Mouse (Mus musculus) stomach, embryonic 15.5 days (tissue): ENCODE measurements around the gene Wdr73. TPM values are rescaled to one million over a fixed set of nuclear protein-coding genes. Genes with fewer than 3 reads are reported as not detected.
"Not testable (repeated sequence)": the region's sequence is repeated elsewhere in the genome, so short reads cannot be mapped to it uniquely, and the experiment has no call there.

Experiments
- ATAC-seq: fragments of 200-750 bp; cut with Nextera tagmentation; 2 replicates; pipeline ENCODE4 v1.8.0; 2017; ENCODE audit warnings: low read depth, moderate number of reproducible peaks, moderate TSS enrichment; ENCODE audit not compliant: insufficient read depth, low FRiP score
- H3K27ac ChIP-seq: fragments of 300-500 bp; sonication (generic); 2 replicates; pipeline ENCODE4 v1.5.1; 2015; ENCODE audit warnings: mild to moderate bottlenecking, inconsistent platforms
- H3K27me3 ChIP-seq: fragments of 300-500 bp; sonication (generic); replicated peaks from 2 replicates; pipeline ENCODE4 v1.6.1; 2015; ENCODE audit warnings: inconsistent platforms
- H3K36me3 ChIP-seq: fragments of 300-500 bp; sonication (generic); 2 replicates; pipeline ENCODE4 v1.6.1; 2015; ENCODE audit warnings: inconsistent platforms
- H3K4me1 ChIP-seq: fragments of 300-500 bp; sonication (generic); 2 replicates; pipeline ENCODE4 v1.6.1; 2015; ENCODE audit warnings: inconsistent platforms
- H3K4me2 ChIP-seq: fragments of 300-500 bp; sonication (generic); 2 replicates; pipeline ENCODE4 v1.6.1; 2015; ENCODE audit warnings: mild to moderate bottlenecking, inconsistent platforms
- H3K4me3 ChIP-seq: fragments of 300-500 bp; sonication (generic); replicated peaks from 2 replicates; pipeline ENCODE4 v1.5.1; 2015; ENCODE audit warnings: inconsistent platforms
- H3K9ac ChIP-seq: fragments of 300-500 bp; sonication (generic); 2 replicates; pipeline ENCODE4 v1.6.1; 2015; ENCODE audit warnings: inconsistent platforms
- H3K9me3 ChIP-seq: fragments of 300-500 bp; sonication (generic); 2 replicates; pipeline ENCODE4 v1.6.1; 2016; ENCODE audit warnings: inconsistent platforms
- WGBS: fragments of 180-500 bp; shearing (Covaris S2); methylation state at CpG from one replicate; pipeline ENCODE4 v1.1.7; 2015; 5-methylcytosine and 5-hydroxymethylcytosine counted together
- polyA plus RNA-seq: library from polyadenylated mRNA; unstranded; fragments of >200 nt; fragmentation: Nextera tagmentation; extraction: Ambion mirVana; gene quantifications from 2 replicates; pipeline ENCODE4 v1.2.1, GENCODE M21; 2015

The Wdr73 gene
- polyA plus RNA-seq, result 33.2 and 33.7 TPM in 2 replicates

DNA sequence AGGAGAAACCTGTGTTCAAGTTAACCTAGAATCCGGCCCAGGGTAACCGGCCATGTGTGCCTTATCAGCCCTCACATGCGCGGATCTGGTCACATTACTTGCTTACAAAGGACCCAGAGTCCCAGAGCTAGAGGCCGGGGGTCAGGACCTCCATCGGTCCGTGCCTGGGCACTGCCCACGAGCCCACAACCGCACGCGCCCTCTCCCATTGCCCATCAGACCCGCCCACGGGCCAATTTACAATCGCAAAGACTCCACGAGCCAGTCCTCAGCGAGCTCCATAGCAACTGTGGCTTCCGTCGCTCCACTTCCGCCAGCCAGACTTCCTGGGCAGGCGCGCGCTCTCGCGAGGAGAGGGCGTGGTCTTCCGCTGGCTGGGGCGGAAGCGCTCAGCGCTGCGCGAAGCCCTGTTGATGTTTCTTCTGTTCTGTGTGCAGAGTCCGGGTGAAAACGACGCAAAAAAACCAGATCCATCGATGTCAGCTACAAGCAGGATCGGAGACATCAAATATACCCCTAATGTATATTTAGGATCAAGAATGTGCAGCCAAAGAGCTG is at the start of gene Wdr73:
TSS of gene Wdr73 (minus strand) at position 326 of the 558 bp plus-strand sequence.
- Histone ChIP-seq H3K36me3 (peaks cover 17% of the 10 kb centered on the region), H3K9me3 (no peaks in the 10 kb centered on the region), H3K4me1 (peaks cover 18% of the 10 kb centered on the region), H3K4me3 (peak within 1 kb of the TSS; percentile 78), H3K27me3 (no peaks in the 10 kb centered on the region), H3K9ac (peak within 1 kb of the TSS; percentile 45; the same call in 1 of the 2 replicates), H3K27ac (peak within 1 kb of the TSS; percentile 87), H3K4me2 (peak within 1 kb of the TSS; percentile 82)
- WGBS, result under 1% methylated on average over 36 of the region's 36 CpGs
- peak; percentile 93 for ATAC-seq

GRCm38 (mm10) chr7:80947445-80948350 is 46.6 kb upstream of the Wdr73 start, which contains the start of gene Sec11a:
Sec11a (minus strand) TSS chr7:80947780.
- ATAC-seq, result peak; percentile 99
- Histone ChIP-seq H3K27me3 (no peaks in the 10 kb centered on the region), H3K36me3 (no peaks in the 10 kb centered on the region), H3K4me2 (peak within 1 kb of the TSS; percentile 64), H3K9ac (peak within 1 kb of the TSS; percentile 75), H3K9me3 (no peaks in the 10 kb centered on the region), H3K27ac (peak within 1 kb of the TSS; percentile 96), H3K4me1 (peaks cover 8% of the 10 kb centered on the region), H3K4me3 (peak within 1 kb of the TSS; percentile 83)
- 2% methylated on average over 44 of the region's 44 CpGs for WGBS

GRCm38 (mm10) chr7:80939808-80940207 is 38.7 kb upstream of the Wdr73 start:
- WGBS, result 90% methylated on average over 4 of the region's 4 CpGs
- Histone ChIP-seq H3K27ac (no peak overlapping the region), H3K9ac (no peak overlapping the region), H3K9me3 (no peaks in the 10 kb centered on the region), H3K4me2 (no peak overlapping the region), H3K4me3 (no peak overlapping the region), H3K36me3 (peaks cover 6% of the 10 kb centered on the region; the same call in 1 of the 2 replicates), H3K27me3 (no peaks in the 10 kb centered on the region), H3K4me1 (no peaks in the 10 kb centered on the region)
- ATAC-seq, result no peak

DNA sequence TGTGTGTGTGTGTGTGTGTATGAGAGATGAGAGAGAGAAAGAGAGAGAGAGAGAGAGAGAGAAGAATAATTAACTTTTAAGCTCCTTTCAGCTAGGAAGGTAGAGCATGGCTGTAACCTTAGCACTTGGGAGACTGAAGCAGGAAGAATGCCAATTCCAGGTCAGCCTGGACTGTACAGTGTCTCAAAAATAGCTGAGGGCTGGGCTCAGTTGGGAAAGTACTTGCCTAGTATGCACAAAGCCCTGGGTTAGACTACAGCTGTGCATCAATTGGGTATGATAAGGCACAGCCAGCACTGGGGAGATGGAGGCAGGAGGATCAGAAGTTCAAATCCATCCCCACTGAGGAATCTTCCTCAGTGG is 36.2 kb upstream of the Wdr73 start:
- H3K4me3 ChIP-seq, ATAC-seq, H3K4me2 ChIP-seq, H3K9ac ChIP-seq, H3K9me3 ChIP-seq, H3K27me3 ChIP-seq, H3K4me1 ChIP-seq, H3K27ac ChIP-seq: not testable (repeated sequence)
- peaks cover 14% of the 10 kb centered on the region; the same call in 1 of the 2 replicates for H3K36me3 ChIP-seq

DNA sequence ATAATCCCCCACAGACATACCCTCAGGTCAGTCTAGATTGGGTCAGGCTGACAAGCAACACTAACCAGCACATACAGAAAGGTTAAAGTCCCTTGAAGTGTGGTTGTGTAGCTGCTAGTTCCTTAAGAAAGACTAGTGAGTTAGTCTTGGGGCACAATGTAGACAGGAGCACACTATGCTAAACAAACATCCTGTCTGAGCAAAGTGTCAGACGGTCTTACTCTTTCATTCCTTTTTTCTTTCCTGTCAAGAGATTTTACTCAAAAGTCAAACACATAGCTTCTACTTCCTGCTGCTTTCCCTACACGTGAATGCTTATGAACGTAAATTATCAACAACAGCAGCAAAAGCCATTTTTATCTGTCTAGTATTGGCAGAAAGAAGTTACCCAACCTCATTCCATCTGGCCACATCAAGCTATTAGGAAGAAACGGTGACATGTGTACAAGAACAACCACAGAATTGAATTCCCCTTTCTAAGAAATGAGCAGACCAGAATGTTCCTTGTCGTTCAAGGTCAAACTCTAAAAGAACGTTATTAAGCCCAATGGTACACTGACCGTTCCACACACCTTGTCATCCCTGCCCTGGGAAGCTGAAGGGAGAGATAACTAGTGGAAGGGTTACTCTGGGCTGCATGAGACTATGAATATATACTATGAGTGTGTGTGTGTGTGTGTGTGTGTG is 35.7 kb upstream of the Wdr73 start:
- not testable (repeated sequence) for H3K27me3 ChIP-seq, H3K4me1 ChIP-seq, H3K4me3 ChIP-seq, H3K4me2 ChIP-seq, H3K27ac ChIP-seq, H3K9ac ChIP-seq, ATAC-seq, H3K9me3 ChIP-seq
- H3K36me3 ChIP-seq, result peaks cover 14% of the 10 kb centered on the region; the same call in 1 of the 2 replicates
- WGBS, result 37% methylated on average over 7 of the region's 7 CpGs

DNA sequence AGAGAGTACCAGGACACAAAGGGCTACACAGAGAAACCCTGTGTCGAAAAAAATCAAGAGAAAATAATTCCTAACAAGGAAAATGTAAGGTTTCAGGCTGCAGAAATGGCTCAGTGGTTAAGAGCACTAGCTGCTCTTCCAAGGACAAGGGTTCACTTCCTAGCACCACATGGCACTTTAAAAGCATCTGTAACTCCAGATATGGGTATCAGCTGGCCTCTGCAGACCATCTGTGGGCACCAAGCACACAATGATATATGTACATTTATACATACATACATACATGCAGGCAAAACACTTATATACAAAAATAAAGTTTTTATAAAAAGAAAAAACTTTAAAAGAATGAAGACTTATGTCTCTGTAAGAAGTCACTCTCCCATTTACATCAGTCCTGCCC is 34.8 kb upstream of the Wdr73 start:
- Histone ChIP-seq H3K36me3 (peaks cover 14% of the 10 kb centered on the region; the same call in 1 of the 2 replicates), H3K27me3 (no peaks in the 10 kb centered on the region), H3K4me3 (no peak overlapping the region), H3K27ac (no peak overlapping the region), H3K9me3 (no peaks in the 10 kb centered on the region), H3K4me2 (no peak overlapping the region), H3K9ac (no peak overlapping the region), H3K4me1 (no peaks in the 10 kb centered on the region)
- ATAC-seq, result no peak
- WGBS, result 88% methylated on average over 1 of the region's 1 CpGs

GRCm38 (mm10) chr7:80932777-80933176 is 31.7 kb upstream of the Wdr73 start:
- Histone ChIP-seq H3K36me3 (peaks cover 14% of the 10 kb centered on the region; the same call in 1 of the 2 replicates), H3K27ac (no peak overlapping the region), H3K27me3 (no peaks in the 10 kb centered on the region), H3K4me2 (no peak overlapping the region), H3K4me1 (no peaks in the 10 kb centered on the region), H3K9me3 (no peaks in the 10 kb centered on the region), H3K4me3 (no peak overlapping the region), H3K9ac (no peak overlapping the region)
- 80% methylated on average over 1 of the region's 1 CpGs for WGBS
- ATAC-seq, result no peak

GRCm38 (mm10) chr7:80931618-80932207 is 30.6 kb upstream of the Wdr73 start:
- Histone ChIP-seq H3K27ac (no peak overlapping the region), H3K9me3 (no peaks in the 10 kb centered on the region), H3K9ac (no peak overlapping the region), H3K27me3 (no peaks in the 10 kb centered on the region), H3K4me3 (no peak overlapping the region), H3K36me3 (peaks cover 17% of the 10 kb centered on the region; the same call in 1 of the 2 replicates), H3K4me1 (no peaks in the 10 kb centered on the region), H3K4me2 (no peak overlapping the region)
- 90% methylated on average over 8 of the region's 8 CpGs for WGBS
- ATAC-seq, result no peak

- 79% methylated on average over 2 of the region's 2 CpGs for WGBS
- Histone ChIP-seq H3K36me3 (peaks cover 34% of the 10 kb centered on the region), H3K27ac (no peak overlapping the region), H3K27me3 (no peaks in the 10 kb centered on the region), H3K4me1 (no peaks in the 10 kb centered on the region), H3K4me2 (no peak overlapping the region), H3K4me3 (no peak overlapping the region), H3K9ac (no peak overlapping the region), H3K9me3 (no peaks in the 10 kb centered on the region)
- no peak for ATAC-seq
Observed at GRCm38 (mm10) chr7:80923165-80923564, 22.1 kb upstream of the Wdr73 start.

- no peaks in the 10 kb centered on the region for H3K9me3 ChIP-seq
- H3K4me3 ChIP-seq, result no peak overlapping the region
- peak; percentile 39; the same call in 1 of the 2 replicates for ATAC-seq
- no peaks in the 10 kb centered on the region for H3K4me1 ChIP-seq
- H3K4me2 ChIP-seq, result no peak overlapping the region
- peaks cover 38% of the 10 kb centered on the region for H3K36me3 ChIP-seq
- WGBS, result 68% methylated on average over 5 of the region's 5 CpGs
- H3K27me3 ChIP-seq, result no peaks in the 10 kb centered on the region
- H3K9ac ChIP-seq, result no peak overlapping the region
- H3K27ac ChIP-seq, result no peak overlapping the region
Observed at GRCm38 (mm10) chr7:80919647-80920008, 18.6 kb upstream of the Wdr73 start.

DNA sequence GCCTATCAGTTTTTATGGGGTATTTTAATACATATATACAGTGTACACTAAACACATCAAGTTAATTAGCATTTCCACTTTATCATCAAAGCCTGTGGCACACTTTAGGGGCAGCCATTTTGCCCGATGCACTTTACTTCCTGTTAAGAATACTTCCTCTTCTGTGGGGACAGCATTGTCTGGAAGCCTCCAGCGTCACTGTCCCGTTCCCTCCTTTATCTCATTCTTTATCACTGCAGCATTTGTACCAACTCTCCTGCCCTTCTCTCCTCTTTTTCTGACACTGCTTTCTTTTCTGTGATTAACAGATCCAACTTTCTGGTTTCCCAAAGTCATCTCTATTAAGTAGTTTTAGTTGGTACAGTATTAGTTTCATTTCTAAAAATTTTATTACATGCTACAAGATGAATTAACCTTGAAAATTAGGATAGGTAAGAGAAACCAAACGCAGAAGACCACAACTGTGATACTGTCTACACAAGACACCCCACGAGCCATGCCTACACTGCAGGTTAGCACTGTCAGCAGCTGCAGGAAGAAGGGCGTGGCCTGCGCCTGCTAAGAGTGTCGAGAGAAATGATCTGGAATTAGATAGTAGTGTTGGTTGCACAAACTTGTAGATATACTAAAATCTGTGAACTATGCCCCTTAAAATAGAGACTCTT is 18.0 kb upstream of the Wdr73 start:
- Histone ChIP-seq H3K27ac (no peak overlapping the region), H3K9ac (no peak overlapping the region), H3K27me3 (no peaks in the 10 kb centered on the region), H3K9me3 (no peaks in the 10 kb centered on the region), H3K4me2 (no peak overlapping the region), H3K36me3 (peaks cover 40% of the 10 kb centered on the region), H3K4me3 (no peak overlapping the region), H3K4me1 (no peaks in the 10 kb centered on the region)
- no peak for ATAC-seq
- 67% methylated on average over 8 of the region's 8 CpGs for WGBS
